Mouse (Mus musculus) MEL (cell line): ENCODE data around the gene AC109138.7. TPM values are rescaled to one million over a fixed set of nuclear protein-coding genes. Genes with fewer than 3 reads are reported as not detected.

Source experiments
- DNase-seq: peaks from one replicate; pipeline ENCODE4 v3.0.0; 2011; ENCODE audit warnings: low read depth, low spot score
- H3K27ac ChIP-seq: 2 replicates; pipeline ENCODE4 v1.5.1; 2012; ENCODE audit warnings: low read depth, mild to moderate bottlenecking, control low read depth, low read length, moderate library complexity; ENCODE audit not compliant: control insufficient read depth
- H3K27me3 ChIP-seq, 2 experiments: fragments of 150-350 bp in 1 of 2; sonication (generic) in 1 of 2; 2 replicates each; pipeline ENCODE4 v1.6.1; 2012; ENCODE audit warnings: low read length in 2 of 2, mild to moderate bottlenecking in 2 of 2, improper control_type of control experiment in 1 of 2, moderate library complexity in 1 of 2; ENCODE audit not compliant: insufficient read depth in 2 of 2, control insufficient read depth in 1 of 2
- H3K36me3 ChIP-seq, 2 experiments: 2 replicates each; pipeline ENCODE4 v1.6.1; 2012 to 2014; ENCODE audit warnings: low read length in 2 of 2, improper control_type of control experiment in 1 of 2, inconsistent platforms in 1 of 2, mild to moderate bottlenecking in 1 of 2; ENCODE audit not compliant: insufficient read depth in 2 of 2, control insufficient read depth in 1 of 2
- H3K4me1 ChIP-seq, 2 experiments: fragments of 150-350 bp in 1 of 2; sonication (generic) in 1 of 2; 2 replicates each; pipeline ENCODE4 v1.6.1; 2012; ENCODE audit warnings: low read length in 2 of 2, improper control_type of control experiment in 1 of 2, mild to moderate bottlenecking in 1 of 2; ENCODE audit not compliant: insufficient read depth in 2 of 2, control insufficient read depth in 1 of 2
- H3K4me3 ChIP-seq, 2 experiments: fragments of 150-350 bp in 1 of 2; sonication (generic) in 1 of 2; 2 replicates each; pipeline ENCODE4 v1.5.1; 2012; ENCODE audit warnings: low read depth in 2 of 2, low read length in 2 of 2, mild to moderate bottlenecking in 2 of 2, moderate library complexity in 2 of 2, control low read depth in 1 of 2, improper control_type of control experiment in 1 of 2; ENCODE audit not compliant: control insufficient read depth in 1 of 2, insufficient read depth in 1 of 2
- H3K79me2 ChIP-seq: 2 replicates; pipeline ENCODE4 v1.6.1; 2012; ENCODE audit warnings: mild to moderate bottlenecking, low read length, moderate library complexity; ENCODE audit not compliant: control insufficient read depth, poor library complexity, insufficient read depth
- H3K9ac ChIP-seq: 2 replicates; pipeline ENCODE4 v1.6.1; 2012; ENCODE audit warnings: low read depth, mild to moderate bottlenecking, control low read depth, low read length, moderate library complexity; ENCODE audit not compliant: control insufficient read depth, poor library complexity, severe bottlenecking
- H3K9me3 ChIP-seq: fragments of 150-350 bp; sonication (generic); replicated peaks from 2 replicates; pipeline ENCODE4 v1.6.1; 2012; ENCODE audit warnings: mild to moderate bottlenecking, low read length, improper control_type of control experiment, moderate library complexity; ENCODE audit not compliant: insufficient read depth
- CHD1 ChIP-seq: IDR thresholded peaks from 2 replicates; pipeline ENCODE4 v1.6.1; 2012; ENCODE audit warnings: low read depth, mild to moderate bottlenecking, inconsistent platforms, low read length, improper control_type of control experiment
- E2F4 ChIP-seq: IDR thresholded peaks from 2 replicates; pipeline ENCODE4 v1.6.1; 2011; ENCODE audit warnings: low read depth, low read length, improper control_type of control experiment, borderline replicate concordance
- GABPA ChIP-seq: IDR thresholded peaks from 2 replicates; pipeline ENCODE4 v1.6.1; 2012; ENCODE audit warnings: low read depth, mild to moderate bottlenecking, inconsistent platforms, low read length, improper control_type of control experiment, moderate library complexity
- GATA1 ChIP-seq: IDR thresholded peaks from 2 replicates; pipeline ENCODE4 v1.6.1; 2011; ENCODE audit warnings: low read depth, low read length, improper control_type of control experiment
- HCFC1 ChIP-seq: IDR thresholded peaks from 2 replicates; pipeline ENCODE4 v1.6.1; 2012; ENCODE audit warnings: low read depth, mild to moderate bottlenecking, inconsistent platforms, low read length, improper control_type of control experiment, moderate library complexity
- KAT2A ChIP-seq: conservative IDR thresholded peaks from 2 replicates; pipeline ENCODE4 v1.6.1; 2012; ENCODE audit warnings: low read depth, low read length, improper control_type of control experiment, inconsistent platforms
- MAX ChIP-seq: IDR thresholded peaks from 2 replicates; pipeline ENCODE4 v1.6.1; 2011; ENCODE audit warnings: low read length, improper control_type of control experiment
- MAZ ChIP-seq: IDR thresholded peaks from 2 replicates; pipeline ENCODE4 v1.6.1; 2012; ENCODE audit warnings: low read depth, mild to moderate bottlenecking, inconsistent platforms, low read length, improper control_type of control experiment
- MXI1 ChIP-seq: IDR thresholded peaks from 2 replicates; pipeline ENCODE4 v1.6.1; 2011; ENCODE audit warnings: mild to moderate bottlenecking, low read depth, low read length, improper control_type of control experiment
- MYB ChIP-seq: IDR thresholded peaks from 2 replicates; pipeline ENCODE4 v1.6.1; 2011; ENCODE audit warnings: mild to moderate bottlenecking, low read depth, low read length, improper control_type of control experiment
- MYC ChIP-seq: IDR thresholded peaks from 2 replicates; pipeline ENCODE4 v1.6.1; 2011; ENCODE audit warnings: low read depth, mild to moderate bottlenecking, low read length, improper control_type of control experiment, moderate library complexity
- POLR2AphosphoS2 ChIP-seq: IDR thresholded peaks from 2 replicates; pipeline ENCODE4 v1.6.1; 2011; ENCODE audit warnings: low read length, improper control_type of control experiment
- POLR2AphosphoS5 ChIP-seq: IDR thresholded peaks from 2 replicates; pipeline ENCODE4 v1.6.1; 2012; ENCODE audit warnings: low read depth, borderline replicate concordance, mild to moderate bottlenecking, inconsistent platforms, low read length, moderate library complexity, mixed read lengths
- RAD21 ChIP-seq: IDR thresholded peaks from 2 replicates; pipeline ENCODE4 v1.6.1; 2011; ENCODE audit warnings: mild to moderate bottlenecking, low read depth, low read length, improper control_type of control experiment
- SIN3A ChIP-seq: IDR thresholded peaks from 2 replicates; pipeline ENCODE4 v1.6.1; 2012; ENCODE audit warnings: low read length, improper control_type of control experiment, inconsistent platforms
- SMC3 ChIP-seq: IDR thresholded peaks from 2 replicates; pipeline ENCODE4 v1.6.1; 2011; ENCODE audit warnings: low read depth, low read length, improper control_type of control experiment
- TCF12 ChIP-seq: IDR thresholded peaks from 2 replicates; pipeline ENCODE4 v1.6.1; 2014; ENCODE audit warnings: low read depth, mild to moderate bottlenecking, inconsistent platforms, low read length, improper control_type of control experiment, moderate library complexity
- USF2 ChIP-seq, 2 experiments: IDR thresholded peaks; 2 replicates each; pipeline ENCODE4 v1.6.1; 2011 to 2012; ENCODE audit warnings: improper control_type of control experiment in 2 of 2, low read length in 2 of 2, borderline replicate concordance in 1 of 2, inconsistent platforms in 1 of 2, low read depth in 1 of 2, mild to moderate bottlenecking in 1 of 2; ENCODE audit not compliant: insufficient read depth in 1 of 2
- ZC3H11A ChIP-seq: IDR thresholded peaks from 2 replicates; pipeline ENCODE4 v1.6.1; 2012; ENCODE audit warnings: low read depth, mild to moderate bottlenecking, inconsistent platforms, low read length, improper control_type of control experiment
- polyA plus RNA-seq, 2 experiments: library from polyadenylated mRNA; stranded (reverse) in 1 of 2; unstranded in 1 of 2; fragments of >175 nt in 1 of 2; fragments of >200 nt in 1 of 2; gene quantifications; 2 replicates each; pipeline versions ENCODE4 v1.2.1 to v1.2.4; 2012; ENCODE audit warnings: low replicate concordance in 2 of 2, low read depth in 1 of 2; ENCODE audit not compliant: insufficient read length in 2 of 2, insufficient read depth in 1 of 2, missing spikeins in 1 of 2
- total RNA-seq: library from RNA; depleted of rRNA; stranded (reverse); fragments of 300-350 nt; gene quantifications from 2 replicates; pipeline ENCODE4 v1.2.3, GENCODE M21; 2012

AC109138.7 gene
- total and polyA plus RNA-seq, 3 experiments = not detected

DNA sequence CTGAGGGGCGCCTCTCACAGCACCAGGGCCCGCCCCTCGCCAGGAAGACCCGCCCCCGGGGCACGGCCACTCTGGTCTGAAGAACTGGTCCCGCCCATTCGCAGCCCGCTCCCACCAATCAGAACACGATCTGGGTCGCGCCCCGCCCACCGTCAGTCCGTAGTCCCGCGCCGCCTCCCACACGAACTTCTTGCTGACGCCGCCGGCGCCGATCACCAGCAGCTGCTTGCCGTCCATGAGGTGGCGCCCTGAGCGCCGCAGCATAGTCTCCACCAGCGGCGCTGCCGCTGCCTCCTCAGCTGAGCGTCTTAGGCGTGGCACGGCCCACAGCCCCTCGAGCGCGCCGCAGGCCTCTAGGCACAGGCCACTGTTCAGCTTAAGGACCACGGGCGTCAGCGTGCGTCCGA, 44.8 kb upstream of the AC109138.7 start (continued):
- peak; percentile 45 for TF ChIP-seq RAD21
- peak; percentile 45; the same call in 1 of the 2 replicates for TF ChIP-seq ZC3H11A
- TF ChIP-seq POLR2AphosphoS5 = no peak
- no peak for TF ChIP-seq GATA1
- TF ChIP-seq KAT2A = no peak
- TF ChIP-seq E2F4 = no peak
- peak; percentile 81 for TF ChIP-seq MAX
- peak; percentile 89 for TF ChIP-seq MXI1
- TF ChIP-seq MYB = no peak
- TF ChIP-seq MYC = peak; percentile 72; the same call in 1 of the 2 replicates
- TF ChIP-seq MAZ = peak; percentile 56; the same call in 1 of the 2 replicates
- TF ChIP-seq HCFC1 = peak; percentile 72
- TF ChIP-seq, all 39 proteins: peak for 19

DNA sequence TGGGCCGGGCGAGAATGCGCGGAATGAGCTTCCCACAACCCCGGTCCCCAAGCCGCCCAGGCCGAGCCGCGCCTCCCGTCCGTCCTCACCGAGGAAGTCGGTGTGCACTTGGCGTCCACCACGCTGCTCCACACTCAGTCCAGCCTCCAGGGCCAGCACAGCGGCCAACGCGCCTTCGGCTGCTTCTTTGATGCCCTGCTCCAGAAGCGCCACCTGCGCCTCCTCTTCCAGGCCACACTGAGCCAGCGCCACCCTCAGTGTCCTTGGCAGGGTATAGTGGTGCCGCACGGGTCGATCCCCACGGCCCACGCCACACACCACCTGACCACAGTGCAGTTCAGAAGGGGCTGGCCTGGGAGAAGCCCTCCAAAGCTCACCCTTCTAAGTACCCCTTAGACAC, 44.3 kb upstream of the AC109138.7 start:
- Histone ChIP-seq H3K27me3 (no peaks in the 10 kb centered on the region), H3K79me2 (no peaks in the 10 kb centered on the region; the same call in 1 of the 2 replicates), H3K36me3 (peaks cover 0 to 4% of the 10 kb centered on the region in 2 experiments; a peak in 2 of 4 replicates), H3K4me3 (peak overlapping the region; percentile 64 to 71), H3K4me1 (peaks cover 0 to 8% of the 10 kb centered on the region in 2 experiments; a peak in 2 of 4 replicates), H3K27ac (peak overlapping the region; percentile 39), H3K9ac (peak overlapping the region; percentile 89), H3K9me3 (no peaks in the 10 kb centered on the region)
- TF ChIP-seq HCFC1 = no peak
- TF ChIP-seq SIN3A = 0 out of 2 replicates have a peak, but pooled peaks have one; percentile 3
- DNase-seq = no peak

DNA sequence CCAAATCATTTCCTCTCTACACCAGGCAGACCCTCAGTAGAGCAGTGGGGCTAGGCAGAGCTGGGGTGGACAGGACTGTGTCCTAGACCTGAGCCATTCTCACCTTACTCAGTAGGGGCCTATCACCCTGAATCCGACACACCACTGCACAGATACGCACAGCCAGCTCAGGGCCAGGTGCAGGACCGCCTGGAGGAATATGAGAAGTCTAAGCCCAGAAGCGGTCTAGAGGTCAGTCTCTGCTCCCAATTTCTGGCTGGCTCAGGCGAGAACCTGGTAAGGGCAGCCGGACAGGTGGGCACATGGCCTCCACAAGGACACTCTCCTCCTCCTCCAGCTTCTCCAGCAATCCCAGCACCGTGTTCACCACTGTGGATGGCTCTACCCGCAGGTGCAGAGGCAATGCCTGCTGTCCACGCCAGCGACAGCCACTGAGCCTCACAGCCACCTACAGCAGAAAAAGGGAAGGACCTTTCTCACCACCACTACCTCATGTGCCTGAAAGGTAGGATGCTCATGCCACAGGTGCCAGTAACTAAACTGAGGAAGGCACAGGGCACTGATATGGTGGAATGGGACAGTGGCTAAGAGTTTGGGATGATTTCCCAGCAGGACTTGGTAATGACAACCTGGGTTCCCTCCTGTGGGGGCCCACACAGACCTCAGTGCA, 43.3 kb upstream of the AC109138.7 start:
- H3K4me1 ChIP-seq = peaks cover 0 to 8% of the 10 kb centered on the region in 2 experiments; a peak in 2 of 4 replicates
- peaks cover 0 to 4% of the 10 kb centered on the region in 2 experiments; a peak in 2 of 4 replicates for H3K36me3 ChIP-seq
- no peak overlapping the region for H3K9ac ChIP-seq
- no peaks in the 10 kb centered on the region for H3K9me3 ChIP-seq
- no peaks in the 10 kb centered on the region for H3K27me3 ChIP-seq
- no peaks in the 10 kb centered on the region; the same call in 1 of the 2 replicates for H3K79me2 ChIP-seq
- TF ChIP-seq SIN3A = no peak
- TF ChIP-seq SMC3 = no peak
- no peak for TF ChIP-seq MYB
- TF ChIP-seq KAT2A = no peak
- no peak for TF ChIP-seq POLR2AphosphoS2
- TF ChIP-seq CHD1 = no peak
- no peak for TF ChIP-seq USF2 (IDR thresholded peaks at IDR 0.05; ENCODE audit: borderline replicate concordance in 1 of 2, insufficient read depth in 1 of 2, low read depth in 1 of 2, low read length in 2 of 2)
- TF ChIP-seq MAX = no peak
- no peak for TF ChIP-seq RAD21
- no peak for TF ChIP-seq TCF12
- no peak for TF ChIP-seq GABPA
- H3K4me3 ChIP-seq = no peak overlapping the region
- no peak for DNase-seq
- H3K27ac ChIP-seq = no peak overlapping the region
